Mouse (Mus musculus) 3T3-L1 (cell line): Measurements from ENCODE around the gene Gm17455.
A peak's percentile ranks its signal among the peaks of the same experiment; 100 is the strongest.

Experiments used
- DNase-seq: peaks from one replicate; pipeline ENCODE4 v3.0.0-alpha.2; 2015; ENCODE audit warnings: low read depth, low spot score

Gene Gm17455

DNA sequence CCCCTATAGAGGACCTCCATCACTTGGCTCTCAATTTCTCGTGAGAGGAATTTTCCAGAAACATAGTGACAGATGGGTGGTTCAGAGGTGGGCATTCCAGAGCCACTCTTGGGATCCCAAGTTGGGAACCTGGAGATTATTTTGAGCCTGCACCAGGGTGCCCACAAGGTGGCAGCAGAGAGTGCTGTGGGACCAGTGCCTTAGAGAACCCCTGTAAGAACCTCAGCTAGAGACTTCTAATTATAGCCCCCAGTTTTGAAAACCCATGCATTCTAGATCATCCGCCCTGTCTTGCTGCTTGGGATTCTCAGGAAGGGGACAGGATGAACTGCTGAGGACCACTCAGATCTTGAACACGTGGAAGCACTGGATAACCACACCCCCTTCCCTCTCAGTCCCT, 18.6 kb downstream of the Gm17455 start:
- peak; percentile 73 for DNase-seq

DNA sequence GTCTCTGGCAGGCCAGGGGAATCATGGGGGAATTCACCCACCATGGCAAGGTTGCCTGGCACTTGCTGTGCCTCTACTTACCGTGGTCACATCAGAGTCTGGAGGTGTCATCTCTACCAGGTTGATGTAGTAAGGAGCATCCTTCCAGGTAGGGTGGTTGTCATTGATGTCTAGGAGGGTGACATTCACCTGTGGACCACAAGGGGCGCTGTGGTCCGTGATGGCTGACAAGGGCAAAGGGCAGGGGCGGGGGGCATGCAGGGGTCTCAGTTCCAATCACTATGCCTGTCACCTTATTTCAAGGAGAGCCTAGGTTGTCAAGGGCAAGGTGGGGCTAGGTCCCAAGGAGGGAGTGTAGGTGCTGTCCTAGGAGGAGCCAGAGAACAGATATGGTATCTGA, 20.1 kb downstream of the Gm17455 start:
- no peak for DNase-seq

- no peak for DNase-seq
Observed at GRCm38 (mm10) chr10:60422756-60423155, 23.2 kb downstream of the Gm17455 start.

DNA sequence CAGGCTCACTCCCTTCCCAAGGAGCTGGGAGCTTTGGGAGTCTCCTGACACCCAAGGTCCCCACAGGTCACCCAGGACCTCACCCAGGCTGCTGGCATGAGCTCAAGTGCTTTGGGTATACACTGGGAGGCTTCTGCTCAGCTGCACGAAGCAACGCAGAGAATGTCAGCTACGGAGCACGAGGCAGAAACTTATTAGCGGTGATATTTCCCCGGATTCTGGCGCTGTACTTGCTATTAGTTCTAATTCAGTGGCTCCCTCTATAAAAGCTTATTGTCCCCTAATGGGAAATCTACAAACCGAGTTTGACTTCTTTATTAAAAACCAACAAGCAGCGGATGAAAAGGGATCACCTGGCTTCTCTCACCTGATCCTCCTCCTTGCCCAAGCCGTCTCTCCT, 30.5 kb downstream of the Gm17455 start:
- no peak for DNase-seq

DNA sequence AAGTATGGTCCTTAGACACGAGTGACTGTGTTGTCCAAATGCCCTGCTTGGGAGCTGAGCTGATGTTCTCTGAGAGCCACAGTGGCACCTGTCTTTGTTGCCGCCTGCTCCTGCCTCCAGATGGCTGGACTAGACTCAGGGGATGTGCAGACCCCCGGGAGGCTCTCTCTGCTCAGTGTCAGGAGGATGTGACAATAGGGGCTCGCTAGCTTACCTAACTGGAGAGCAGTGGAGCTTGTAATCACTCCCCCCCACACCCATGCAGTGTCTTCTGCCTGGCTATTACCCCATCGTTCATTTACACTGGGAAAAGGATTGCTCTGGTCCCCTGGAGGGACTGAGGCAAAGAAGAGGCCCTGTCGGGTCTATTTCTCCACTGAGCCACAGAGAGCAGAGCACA, 31.1 kb downstream of the Gm17455 start:
- no peak for DNase-seq

GRCm38 (mm10) chr10:60432679-60433078, 33.2 kb downstream of the Gm17455 start:
- DNase-seq: no peak

DNA sequence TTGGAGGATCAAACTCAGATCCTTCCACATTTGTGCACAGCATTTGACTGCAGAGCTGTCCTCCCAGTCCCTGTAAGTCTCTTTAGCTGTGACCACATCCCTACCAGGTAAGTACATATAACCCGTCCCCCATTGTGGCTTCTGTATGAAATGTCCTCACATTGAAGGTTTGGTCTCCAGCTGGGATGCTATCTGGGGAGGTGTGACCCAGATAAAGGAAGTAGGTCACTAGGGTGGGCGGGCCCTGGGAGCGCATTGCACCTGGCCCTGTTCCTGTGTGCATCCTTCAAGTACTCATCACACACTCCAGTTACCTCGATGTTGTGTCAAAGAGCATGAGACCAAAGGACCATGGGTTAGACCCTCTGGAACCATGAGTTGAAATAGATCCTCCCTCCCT, 42.8 kb downstream of the Gm17455 start:
- DNase-seq: no peak

- no peak for DNase-seq
Observed at GRCm38 (mm10) chr10:60443078-60443477, 43.6 kb downstream of the Gm17455 start.

DNA sequence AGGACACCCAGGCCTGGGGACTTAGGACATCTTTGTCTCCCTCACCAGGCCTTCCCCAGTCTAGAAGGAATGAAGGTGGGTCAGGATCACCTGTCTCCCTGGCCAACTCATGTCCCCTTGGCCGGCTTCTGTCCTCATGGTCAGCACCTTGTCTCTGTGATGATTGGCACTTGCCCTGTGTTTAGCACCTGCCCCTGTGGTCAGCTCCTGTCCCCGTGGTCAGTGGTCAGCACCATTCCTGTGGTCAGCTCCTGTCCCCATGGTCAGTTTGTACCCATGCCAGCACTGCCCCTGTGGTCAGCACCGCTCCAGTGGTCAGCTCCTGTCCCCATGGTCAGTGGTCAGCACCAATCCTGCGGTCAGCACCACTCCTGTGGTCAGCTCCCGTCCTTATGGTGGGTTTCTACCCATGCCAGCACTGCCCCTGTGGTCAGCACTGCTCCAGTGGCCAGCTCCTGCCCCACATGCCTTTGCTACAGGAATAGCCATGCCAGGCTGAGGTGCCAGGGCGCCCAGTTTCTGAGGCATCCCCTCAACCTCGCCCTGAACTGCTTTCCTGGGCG, 45.6 kb downstream of the Gm17455 start:
- peak; percentile 63 for DNase-seq

DNA sequence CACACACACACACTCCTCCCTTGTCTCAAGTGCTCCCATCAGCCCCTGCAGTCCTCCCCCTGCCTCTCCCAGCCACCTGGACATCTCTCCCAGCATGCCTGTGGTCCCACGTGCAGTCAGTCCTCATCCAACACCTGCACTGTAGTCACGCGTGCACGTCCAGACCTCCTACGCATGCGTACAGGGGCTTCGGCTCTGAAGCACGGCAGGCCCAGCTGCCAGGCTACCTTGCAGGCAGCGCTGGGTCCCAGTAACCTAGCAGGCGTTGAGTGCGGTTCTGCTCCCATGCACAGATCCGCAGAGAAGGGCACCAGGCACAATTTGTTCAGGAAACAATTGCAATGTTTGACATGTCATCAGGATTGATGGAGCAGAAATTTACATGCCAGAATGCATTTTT, 47.7 kb downstream of the Gm17455 start:
- DNase-seq: no peak
